Mouse (Mus musculus) liver, embryonic 14.5 days (tissue): Measurements from ENCODE around the gene Ebf4.

Source experiments
- CTCF ChIP-seq: IDR thresholded peaks from 2 replicates; pipeline ENCODE4 v1.5.1; 2016; ENCODE audit warnings: antibody characterized with exemption, low read depth, control low read depth
- EP300 ChIP-seq: IDR thresholded peaks from 2 replicates; pipeline ENCODE4 v1.6.1; 2016; ENCODE audit warnings: antibody characterized with exemption, low read depth

DNA sequence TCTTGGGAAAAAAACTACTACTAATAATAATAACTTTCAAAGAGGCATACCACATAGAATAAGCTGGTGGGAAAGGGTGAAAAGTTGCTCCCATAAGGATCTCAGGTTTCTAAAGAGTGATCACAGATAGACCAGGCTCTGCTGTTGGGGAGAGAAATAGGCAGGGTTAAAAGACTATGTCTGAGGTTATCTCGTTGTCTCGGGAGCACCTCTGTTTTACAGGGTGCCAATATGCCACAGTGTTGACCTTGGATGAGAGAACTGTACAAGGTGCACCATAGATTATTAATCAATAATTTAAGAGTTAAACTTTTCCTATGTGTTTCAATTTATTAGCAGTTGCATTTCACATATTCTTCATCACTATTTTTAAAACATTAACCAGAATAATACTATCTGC lies 33.1 kb upstream of the Ebf4 start:
- TF ChIP-seq CTCF (no peak), EP300 (no peak)
